Mouse (Mus musculus) spleen, adult 2 months (tissue): ENCODE results near the gene Arhgef17.

ENCODE experiments used
- CTCF ChIP-seq: fragments of 200-500 bp; IDR thresholded peaks from 2 replicates; pipeline ENCODE4 v1.5.1; 2011; ENCODE audit warnings: mild to moderate bottlenecking, inconsistent platforms; ENCODE audit not compliant: insufficient read depth, insufficient read length, insufficient replicate concordance; ENCODE audit errors: extremely low read depth
- POLR2A ChIP-seq: fragments of 200-500 bp; IDR thresholded peaks from 2 replicates; pipeline ENCODE4 v1.6.1; 2011; ENCODE audit warnings: low read depth, low read length, inconsistent platforms

GRCm38 (mm10) chr7:100869877-100870629 lies 61.9 kb downstream of the Arhgef17 start:
- TF ChIP-seq POLR2A = no peak
- TF ChIP-seq CTCF = no peak
